Mouse (Mus musculus) ES-E14 (cell line): Measurements from ENCODE around the gene Manba.

Source experiments
- CHD2 ChIP-seq: IDR thresholded peaks from 2 replicates; pipeline ENCODE4 v1.6.1; 2014; ENCODE audit warnings: mild to moderate bottlenecking, low read depth, low read length, inconsistent platforms
- HCFC1 ChIP-seq: IDR thresholded peaks from 2 replicates; pipeline ENCODE4 v1.6.1; 2012; ENCODE audit warnings: low read length, inconsistent platforms, borderline replicate concordance; ENCODE audit not compliant: insufficient read depth
- MAFK ChIP-seq: IDR thresholded peaks from 2 replicates; pipeline ENCODE4 v1.6.1; 2014; ENCODE audit warnings: mild to moderate bottlenecking, low read depth, low read length, inconsistent platforms; ENCODE audit not compliant: insufficient read depth
- ZC3H11A ChIP-seq: IDR thresholded peaks from 2 replicates; pipeline ENCODE4 v1.6.1; 2012; ENCODE audit warnings: low read depth, mild to moderate bottlenecking, inconsistent platforms, low read length, borderline replicate concordance

DNA sequence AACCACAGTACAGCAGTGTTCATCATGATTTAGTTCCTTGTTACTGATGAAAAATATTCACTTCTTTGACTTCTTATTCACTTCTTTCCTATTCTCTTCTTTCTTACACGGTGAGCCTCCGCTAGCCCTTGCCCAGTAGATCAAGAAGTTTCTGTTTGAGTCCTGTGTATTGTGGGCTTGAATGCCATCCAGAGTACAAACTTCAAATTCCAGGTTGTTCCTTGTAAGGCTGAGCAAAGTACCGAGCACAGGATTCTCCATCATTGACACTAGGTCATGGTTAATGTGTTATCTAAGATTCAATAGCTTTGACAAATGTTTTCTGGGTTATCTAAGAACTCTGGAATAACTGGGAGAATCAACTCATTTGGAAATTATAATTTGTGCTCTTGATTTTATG lies 25.0 kb downstream of the Manba start:
- TF ChIP-seq ZC3H11A (no peak), HCFC1 (no peak), CHD2 (no peak), MAFK (no peak)
